ENCODE assay signal across 24 mouse cellular contexts in genomic region chr11:35566686-35567085, GRCm38 (mm10).
DNase-seq lines count a peak whose midpoint lies in the region; ATAC-seq and TF ChIP-seq lines count a peak whose summit lies in the region.
"Had no signal": no experiment of that assay in that cellular context is flagged by ENCODE, and none has a peak within 500 bp of the region (broad histone marks: within the 10 kb centered on the region; RNA-seq: fewer than 3 reads in every experiment).

No protein-coding gene starts in this region.

- 27% methylated on average over 3 of the region's 3 CpGs for WGBS in forebrain, embryonic 10.5 days
- 15% methylated on average over 3 of the region's 3 CpGs for WGBS in forebrain, embryonic 15.5 days
- 38% methylated on average over 3 of the region's 3 CpGs for WGBS in midbrain, embryonic 11.5 days
- WGBS in midbrain, postnatal 0 days, result 18% methylated on average over 3 of the region's 3 CpGs
- WGBS in midbrain, embryonic 13.5 days, result 23% methylated on average over 3 of the region's 3 CpGs
- 22% methylated on average over 3 of the region's 3 CpGs for WGBS in midbrain, embryonic 16.5 days
- WGBS in limb, embryonic 10.5 days, result 55% methylated on average over 3 of the region's 3 CpGs

- H3K9me3 ChIP-seq in forebrain, embryonic 10.5 days, result no peaks in the 10 kb centered on the region
- H3K9me3 ChIP-seq in forebrain, embryonic 15.5 days, result no peaks in the 10 kb centered on the region
- H3K9me3 ChIP-seq in midbrain, embryonic 11.5 days (ENCODE audit: control insufficient read depth, low read length), result no peaks in the 10 kb centered on the region
- no peaks in the 10 kb centered on the region for H3K9me3 ChIP-seq in midbrain, postnatal 0 days (ENCODE audit: low read length)
- H3K9me3 ChIP-seq in midbrain, embryonic 13.5 days, result no peaks in the 10 kb centered on the region
- no peaks in the 10 kb centered on the region for H3K9me3 ChIP-seq in midbrain, embryonic 16.5 days (replicated peaks; ENCODE audit: control insufficient read depth, low read length, poor library complexity, severe bottlenecking)
- no peaks in the 10 kb centered on the region for H3K9me3 ChIP-seq in limb, embryonic 10.5 days (replicated peaks)
- H3K9me3 ChIP-seq: embryonic facial prominence, embryonic 10.5 days; embryonic facial prominence, embryonic 12.5 days had no signal

- H3K4me1 ChIP-seq in forebrain, embryonic 10.5 days, result peaks cover 23% of the 10 kb centered on the region
- no peaks in the 10 kb centered on the region for H3K4me1 ChIP-seq in forebrain, embryonic 15.5 days
- H3K4me1 ChIP-seq in midbrain, embryonic 11.5 days (ENCODE audit: control insufficient read depth, insufficient read depth, low read length), result no peaks in the 10 kb centered on the region; the same call in 1 of the 2 replicates
- peaks cover 3% of the 10 kb centered on the region; the same call in 1 of the 2 replicates for H3K4me1 ChIP-seq in midbrain, postnatal 0 days (ENCODE audit: insufficient read depth, low read length)
- peaks cover 15% of the 10 kb centered on the region for H3K4me1 ChIP-seq in midbrain, embryonic 13.5 days (replicated peaks)
- H3K4me1 ChIP-seq in midbrain, embryonic 16.5 days (ENCODE audit: control insufficient read depth, insufficient read depth, low read length), result no peaks in the 10 kb centered on the region
- H3K4me1 ChIP-seq in limb, embryonic 10.5 days, result peaks cover 36% of the 10 kb centered on the region
- H3K4me1 ChIP-seq: embryonic facial prominence, embryonic 12.5 days had no signal

- peak overlapping the region; percentile 44; the same call in 1 of the 2 replicates for H3K27ac ChIP-seq in forebrain, embryonic 10.5 days
- no peak overlapping the region for H3K27ac ChIP-seq in forebrain, embryonic 15.5 days (replicated peaks)
- H3K27ac ChIP-seq in midbrain, embryonic 11.5 days (ENCODE audit: low read depth, low read length), result no peak overlapping the region
- H3K27ac ChIP-seq in midbrain, postnatal 0 days (ENCODE audit: low read depth, low read length), result no peak overlapping the region
- H3K27ac ChIP-seq in midbrain, embryonic 13.5 days, result no peak overlapping the region
- no peak overlapping the region for H3K27ac ChIP-seq in midbrain, embryonic 16.5 days (ENCODE audit: low read length)
- 0 out of 2 replicates have a peak overlapping the region, but pooled peaks have one; percentile 1 for H3K27ac ChIP-seq in limb, embryonic 10.5 days
- H3K27ac ChIP-seq: embryonic facial prominence, embryonic 10.5 days; embryonic facial prominence, embryonic 12.5 days had no signal

- TF ChIP-seq CTCF in midbrain, postnatal 0 days (IDR thresholded peaks at IDR 0.05), result no peak

- no peak overlapping the region for H3K9ac ChIP-seq in forebrain, embryonic 15.5 days (replicated peaks)
- H3K9ac ChIP-seq in midbrain, embryonic 11.5 days (ENCODE audit: low read length), result no peak overlapping the region
- no peak overlapping the region for H3K9ac ChIP-seq in midbrain, postnatal 0 days (replicated peaks; ENCODE audit: low read length, poor library complexity, severe bottlenecking)
- H3K9ac ChIP-seq in midbrain, embryonic 13.5 days (replicated peaks), result no peak overlapping the region
- no peak overlapping the region for H3K9ac ChIP-seq in midbrain, embryonic 16.5 days (ENCODE audit: low read depth, low read length)
- H3K9ac ChIP-seq: embryonic facial prominence, embryonic 12.5 days; forebrain, postnatal 0 days had no signal

- DNase-seq in forebrain, embryonic 10.5 days (ENCODE audit: extremely low spot score, low spot score), result no peak
- DNase-seq in midbrain, embryonic 11.5 days (ENCODE audit: low spot score, missing footprints), result no peak
- DNase-seq in midbrain, postnatal 0 days (ENCODE audit: low spot score), result no peak
- no peak for DNase-seq in limb, embryonic 10.5 days (ENCODE audit: low spot score)
- DNase-seq: adrenal gland, adult 8-10 months; adrenal gland, postnatal 14 days; adrenal gland, postnatal 36 days; B cell, adult 2 months; cerebellum, adult 11-12 months; cerebellum, adult 2 months; cerebellum, adult 9-10 months; cerebellum, postnatal 10 days; cerebellum, postnatal 25 days; forebrain, postnatal 0 days had no signal

- no peak for ATAC-seq in forebrain, embryonic 15.5 days (replicated peaks)
- peak; percentile 58; the same call in 1 of the 2 replicates for ATAC-seq in midbrain, embryonic 11.5 days (ENCODE audit: low FRiP score)
- no peak for ATAC-seq in midbrain, postnatal 0 days (ENCODE audit: low FRiP score)
- ATAC-seq in midbrain, embryonic 13.5 days, result 0 out of 2 replicates have a peak, but pooled peaks have one; percentile 61
- ATAC-seq in midbrain, embryonic 16.5 days, result no peak
- ATAC-seq: activated CD4-positive, CD25-positive, alpha-beta regulatory T cell, adult 4 months; CD4-positive, CD25-positive, alpha-beta regulatory T cell, adult 4 months; forebrain, embryonic 14.5 days; forebrain, postnatal 0 days; Patski had no signal

- no peak overlapping the region for H3K4me2 ChIP-seq in forebrain, embryonic 15.5 days (replicated peaks)
- H3K4me2 ChIP-seq in midbrain, embryonic 11.5 days, result no peak overlapping the region
- no peak overlapping the region for H3K4me2 ChIP-seq in midbrain, postnatal 0 days (ENCODE audit: low read depth, low read length, poor library complexity, severe bottlenecking)
- no peak overlapping the region for H3K4me2 ChIP-seq in midbrain, embryonic 13.5 days (replicated peaks)
- H3K4me2 ChIP-seq in midbrain, embryonic 16.5 days (ENCODE audit: low read length), result no peak overlapping the region
- H3K4me2 ChIP-seq: embryonic facial prominence, embryonic 12.5 days had no signal

- peaks cover 95% of the 10 kb centered on the region for H3K27me3 ChIP-seq in forebrain, embryonic 10.5 days (ENCODE audit: poor library complexity, severe bottlenecking)
- peaks cover 84% of the 10 kb centered on the region for H3K27me3 ChIP-seq in forebrain, embryonic 15.5 days
- H3K27me3 ChIP-seq in midbrain, embryonic 11.5 days (ENCODE audit: control insufficient read depth, insufficient read depth, low read length), result no peaks in the 10 kb centered on the region; the same call in 1 of the 2 replicates
- H3K27me3 ChIP-seq in midbrain, postnatal 0 days (ENCODE audit: insufficient read depth, low read length), result no peaks in the 10 kb centered on the region
- peaks cover 50% of the 10 kb centered on the region for H3K27me3 ChIP-seq in midbrain, embryonic 13.5 days
- H3K27me3 ChIP-seq in midbrain, embryonic 16.5 days (ENCODE audit: control insufficient read depth, insufficient read depth, low read depth, low read length), result 0 out of 2 replicates have a peak, but pooled peaks cover 2% of the 10 kb centered on the region
- peaks cover 17% of the 10 kb centered on the region; the same call in 1 of the 2 replicates for H3K27me3 ChIP-seq in limb, embryonic 10.5 days (ENCODE audit: low read depth, poor library complexity, severe bottlenecking)
- H3K27me3 ChIP-seq: embryonic facial prominence, embryonic 12.5 days had no signal

- H3K36me3 ChIP-seq in forebrain, embryonic 10.5 days (replicated peaks), result no peaks in the 10 kb centered on the region
- H3K36me3 ChIP-seq in forebrain, embryonic 15.5 days, result no peaks in the 10 kb centered on the region
- no peaks in the 10 kb centered on the region for H3K36me3 ChIP-seq in midbrain, embryonic 11.5 days (ENCODE audit: control insufficient read depth, insufficient read depth, low read length)
- no peaks in the 10 kb centered on the region; the same call in 1 of the 2 replicates for H3K36me3 ChIP-seq in midbrain, postnatal 0 days (ENCODE audit: insufficient read depth, low read length)
- no peaks in the 10 kb centered on the region for H3K36me3 ChIP-seq in midbrain, embryonic 13.5 days
- H3K36me3 ChIP-seq in midbrain, embryonic 16.5 days (ENCODE audit: control insufficient read depth, insufficient read depth, low read length), result no peaks in the 10 kb centered on the region
- H3K36me3 ChIP-seq in limb, embryonic 10.5 days, result peaks cover 17% of the 10 kb centered on the region
- H3K36me3 ChIP-seq: embryonic facial prominence, embryonic 12.5 days; G1E had no signal

- no peak overlapping the region for H3K4me3 ChIP-seq in forebrain, embryonic 10.5 days
- no peak overlapping the region for H3K4me3 ChIP-seq in forebrain, embryonic 15.5 days
- H3K4me3 ChIP-seq in midbrain, embryonic 11.5 days (ENCODE audit: low read depth, low read length), result no peak overlapping the region
- no peak overlapping the region for H3K4me3 ChIP-seq in midbrain, postnatal 0 days (ENCODE audit: low read depth, low read length)
- H3K4me3 ChIP-seq in midbrain, embryonic 13.5 days (replicated peaks), result no peak overlapping the region
- no peak overlapping the region for H3K4me3 ChIP-seq in midbrain, embryonic 16.5 days (ENCODE audit: low read depth, low read length)
- H3K4me3 ChIP-seq in limb, embryonic 10.5 days, result no peak overlapping the region
- H3K4me3 ChIP-seq: embryonic facial prominence, embryonic 10.5 days; embryonic facial prominence, embryonic 12.5 days had no signal

Comparison
In these comparisons a context has a peak if more than half of its experiments do, and no peak if none do; other contexts are left out.
1. H3K27ac ChIP-seq: peak in forebrain, embryonic 10.5 days (single experiment) and limb, embryonic 10.5 days (single experiment); none in forebrain, embryonic 15.5 days (single experiment), midbrain, embryonic 11.5 days (single experiment), midbrain, postnatal 0 days (single experiment), midbrain, embryonic 13.5 days (single experiment) and midbrain, embryonic 16.5 days (single experiment).
2. ATAC-seq: peak in midbrain, embryonic 11.5 days (single experiment) and midbrain, embryonic 13.5 days (single experiment); none in forebrain, embryonic 15.5 days (single experiment), midbrain, postnatal 0 days (single experiment) and midbrain, embryonic 16.5 days (single experiment).